Mouse (Mus musculus) forebrain, embryonic 13.5 days (tissue): ENCODE data around the gene Izumo1r. TPM values are rescaled to one million over a fixed set of nuclear protein-coding genes. Genes with fewer than 3 reads are reported as not detected.
A peak's percentile ranks its signal among the peaks of the same experiment; 100 is the strongest.

Experiments
- ATAC-seq: fragments of 200-750 bp; cut with Nextera tagmentation; 2 replicates; pipeline ENCODE4 v1.8.0; 2017
- H3K27ac ChIP-seq: fragments of 300-500 bp; sonication (generic); 2 replicates; pipeline ENCODE4 v1.5.1; 2015; ENCODE audit warnings: inconsistent platforms, mild to moderate bottlenecking, moderate library complexity
- H3K27me3 ChIP-seq: fragments of 300-500 bp; sonication (generic); 2 replicates; pipeline ENCODE4 v1.6.1; 2015; ENCODE audit warnings: mild to moderate bottlenecking, inconsistent platforms
- H3K36me3 ChIP-seq: fragments of 300-500 bp; sonication (generic); 2 replicates; pipeline ENCODE4 v1.6.1; 2015; ENCODE audit warnings: mild to moderate bottlenecking, inconsistent platforms; ENCODE audit not compliant: poor library complexity, severe bottlenecking
- H3K4me1 ChIP-seq: fragments of 300-500 bp; sonication (generic); 2 replicates; pipeline ENCODE4 v1.6.1; 2015; ENCODE audit warnings: inconsistent platforms
- H3K4me2 ChIP-seq: fragments of 300-500 bp; sonication (generic); 2 replicates; pipeline ENCODE4 v1.6.1; 2015; ENCODE audit warnings: inconsistent platforms, mild to moderate bottlenecking, moderate library complexity
- H3K4me3 ChIP-seq: fragments of 300-500 bp; sonication (generic); 2 replicates; pipeline ENCODE4 v1.5.1; 2015; ENCODE audit warnings: mild to moderate bottlenecking, inconsistent platforms
- H3K9ac ChIP-seq: fragments of 300-500 bp; sonication (generic); 2 replicates; pipeline ENCODE4 v1.6.1; 2015; ENCODE audit warnings: mild to moderate bottlenecking, inconsistent platforms
- H3K9me3 ChIP-seq: fragments of 300-500 bp; sonication (generic); replicated peaks from 2 replicates; pipeline ENCODE4 v1.6.1; 2016; ENCODE audit warnings: inconsistent platforms
- WGBS: fragments of 180-500 bp; shearing (Covaris S2); methylation state at CpG from one replicate; pipeline ENCODE4 v1.1.7; 2015; 5-methylcytosine and 5-hydroxymethylcytosine counted together
- polyA plus RNA-seq: library from polyadenylated mRNA; unstranded; fragments of >200 nt; fragmentation: Nextera tagmentation; extraction: Ambion mirVana; gene quantifications from 2 replicates; pipeline ENCODE4 v1.2.1, GENCODE M21; 2015

Gene Izumo1r
- polyA plus RNA-seq, 1 experiment from 2014 or later, result not detected

GRCm38 (mm10) chr9:14859868-14860639 is 43.7 kb downstream of the Izumo1r start, which contains the start of gene Gpr83:
Gene Gpr83, plus strand, starts transcription at chr9:14860210.
- peak; percentile 98 for ATAC-seq

GRCm38 (mm10) chr9:14858782-14859181 is 45.0 kb downstream of the Izumo1r start:
- Histone ChIP-seq H3K27me3 (peaks cover 50% of the 10 kb centered on the region), H3K9ac (no peak overlapping the region), H3K4me3 (no peak overlapping the region), H3K4me2 (no peak overlapping the region), H3K27ac (no peak overlapping the region), H3K36me3 (no peaks in the 10 kb centered on the region), H3K4me1 (peaks cover 8% of the 10 kb centered on the region), H3K9me3 (no peaks in the 10 kb centered on the region)
- WGBS, result 87% methylated on average over 3 of the region's 3 CpGs
- no peak for ATAC-seq

More at GRCm38 (mm10) chr9:14859868-14860639, 43.7 kb downstream of the Izumo1r start, which contains the start of gene Gpr83:
- H3K27ac ChIP-seq, result no peak within 1 kb of the TSS
- H3K4me3 ChIP-seq, result peak within 1 kb of the TSS; percentile 49
- H3K36me3 ChIP-seq, result no peaks in the 10 kb centered on the region
- H3K4me2 ChIP-seq, result peak within 1 kb of the TSS; percentile 94
- H3K4me1 ChIP-seq, result peaks cover 8% of the 10 kb centered on the region
- H3K9ac ChIP-seq, result peak within 1 kb of the TSS; percentile 61
- 2% methylated on average over 47 of the region's 47 CpGs for WGBS
- H3K27me3 ChIP-seq, result peaks cover 50% of the 10 kb centered on the region
- H3K9me3 ChIP-seq, result no peaks in the 10 kb centered on the region

- Histone ChIP-seq H3K4me1 (peaks cover 8% of the 10 kb centered on the region), H3K36me3 (no peaks in the 10 kb centered on the region), H3K4me3 (no peak overlapping the region), H3K4me2 (no peak overlapping the region), H3K27ac (no peak overlapping the region), H3K27me3 (peaks cover 50% of the 10 kb centered on the region), H3K9me3 (no peaks in the 10 kb centered on the region), H3K9ac (no peak overlapping the region)
- ATAC-seq, result no peak
- WGBS, result 88% methylated on average over 7 of the region's 7 CpGs
Observed at GRCm38 (mm10) chr9:14858170-14858706, 45.5 kb downstream of the Izumo1r start.

DNA sequence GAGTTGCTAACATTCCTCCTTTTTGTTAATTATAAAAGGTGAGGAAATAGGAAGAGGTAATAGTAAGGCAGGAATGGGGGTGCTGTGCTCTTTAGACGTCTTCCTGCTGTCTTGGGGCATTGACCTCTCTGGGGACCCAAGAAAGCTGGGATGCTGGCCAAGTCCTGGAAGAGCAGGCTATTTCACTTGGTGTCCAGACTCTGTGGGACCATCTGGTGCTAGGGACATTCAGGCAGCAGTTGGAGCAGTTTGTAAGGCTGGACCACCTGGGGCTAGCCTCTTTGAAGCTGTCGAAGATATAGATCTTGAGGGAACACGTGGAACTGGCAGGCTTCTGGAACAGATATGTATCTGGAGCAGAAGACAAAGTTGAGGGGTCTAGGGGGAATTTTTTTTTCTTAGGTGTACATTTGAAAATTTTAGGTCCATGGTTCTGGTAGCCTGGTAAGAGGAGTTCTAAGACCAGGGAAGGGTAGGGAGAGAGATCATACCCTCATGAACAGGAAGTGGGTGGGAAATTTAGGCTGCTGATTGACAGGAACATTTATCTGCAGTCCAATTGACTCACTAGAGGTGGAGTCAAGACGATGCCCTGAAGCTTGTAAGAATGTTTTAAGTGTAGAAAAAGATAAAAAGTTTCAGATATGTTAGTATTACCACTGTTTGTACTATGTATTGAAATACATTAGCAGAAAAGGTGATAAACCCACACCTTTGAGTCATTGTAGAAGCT is 46.7 kb downstream of the Izumo1r start:
- H3K9ac ChIP-seq, result no peak overlapping the region
- no peaks in the 10 kb centered on the region for H3K36me3 ChIP-seq
- H3K4me3 ChIP-seq, result no peak overlapping the region
- H3K4me1 ChIP-seq, result peaks cover 8% of the 10 kb centered on the region
- no peak for ATAC-seq
- no peak overlapping the region for H3K4me2 ChIP-seq
- no peaks in the 10 kb centered on the region; the same call in 1 of the 2 replicates for H3K9me3 ChIP-seq
- no peak overlapping the region for H3K27ac ChIP-seq
- WGBS, result 66% methylated on average over 4 of the region's 4 CpGs
- H3K27me3 ChIP-seq, result peaks cover 41% of the 10 kb centered on the region

GRCm38 (mm10) chr9:14854585-14854984 is 49.2 kb downstream of the Izumo1r start:
- H3K4me2 ChIP-seq, result no peak overlapping the region
- WGBS, result 64% methylated on average over 4 of the region's 4 CpGs
- no peaks in the 10 kb centered on the region for H3K36me3 ChIP-seq
- H3K27ac ChIP-seq, result no peak overlapping the region
- no peak for ATAC-seq
- H3K4me3 ChIP-seq, result no peak overlapping the region
- peaks cover 17% of the 10 kb centered on the region for H3K27me3 ChIP-seq
- no peak overlapping the region for H3K9ac ChIP-seq
- peaks cover under 1% of the 10 kb centered on the region; the same call in 1 of the 2 replicates for H3K4me1 ChIP-seq
- no peaks in the 10 kb centered on the region; the same call in 1 of the 2 replicates for H3K9me3 ChIP-seq

DNA sequence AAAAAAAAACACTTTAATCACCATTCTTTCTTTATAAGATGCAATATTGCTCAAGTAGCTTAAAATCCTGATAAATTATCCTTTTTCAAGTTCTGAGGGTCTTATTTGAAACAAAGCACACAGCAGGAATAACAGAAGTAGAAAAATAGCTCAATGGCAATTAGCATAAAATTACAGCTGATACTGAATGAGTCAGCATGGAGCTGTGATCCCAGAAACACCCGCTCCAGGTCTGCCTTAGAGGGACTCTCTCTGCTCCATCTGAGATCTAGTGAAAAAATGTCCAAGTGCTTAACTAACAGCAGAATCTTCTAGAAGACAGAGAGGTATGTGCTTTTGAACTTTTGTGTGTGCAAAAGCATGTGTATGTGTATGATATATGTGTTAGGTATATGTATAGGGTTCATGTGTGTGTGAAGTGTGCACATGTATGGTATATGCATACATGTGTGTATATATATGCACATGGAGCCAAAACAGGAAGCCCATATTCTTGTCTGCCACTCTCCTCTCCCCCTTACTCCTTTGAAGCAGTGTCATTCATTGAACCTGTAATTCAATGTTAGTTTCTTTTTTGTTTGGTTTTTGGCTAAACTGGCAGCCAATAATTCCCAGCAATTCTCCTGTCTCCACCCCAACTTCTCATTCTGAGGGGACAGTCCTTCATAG is 55.3 kb downstream of the Izumo1r start:
- WGBS, result 57% methylated on average over 1 of the region's 1 CpGs

GRCm38 (mm10) chr9:14846428-14846827 is 57.3 kb downstream of the Izumo1r start:
- peaks cover 3% of the 10 kb centered on the region; the same call in 1 of the 2 replicates for H3K4me1 ChIP-seq
- H3K4me3 ChIP-seq, result no peak overlapping the region
- H3K9me3 ChIP-seq, result no peaks in the 10 kb centered on the region
- no peak overlapping the region for H3K9ac ChIP-seq
- no peaks in the 10 kb centered on the region for H3K27me3 ChIP-seq
- WGBS, result 49% methylated on average over 5 of the region's 5 CpGs
- no peak for ATAC-seq
- no peak overlapping the region for H3K27ac ChIP-seq
- no peaks in the 10 kb centered on the region for H3K36me3 ChIP-seq
- no peak overlapping the region for H3K4me2 ChIP-seq

More for the DNA sequence above, 55.3 kb downstream of the Izumo1r start:
- H3K4me3 ChIP-seq, result no peak overlapping the region
- H3K27me3 ChIP-seq, result no peaks in the 10 kb centered on the region
- H3K9ac ChIP-seq, result no peak overlapping the region
- no peaks in the 10 kb centered on the region for H3K36me3 ChIP-seq
- no peak overlapping the region for H3K4me2 ChIP-seq
- ATAC-seq, result no peak
- no peak overlapping the region for H3K27ac ChIP-seq
- no peaks in the 10 kb centered on the region for H3K4me1 ChIP-seq
- H3K9me3 ChIP-seq, result no peaks in the 10 kb centered on the region; the same call in 1 of the 2 replicates

- no peak overlapping the region for H3K27ac ChIP-seq
- no peak overlapping the region for H3K9ac ChIP-seq
- no peak overlapping the region for H3K4me3 ChIP-seq
- no peaks in the 10 kb centered on the region for H3K9me3 ChIP-seq
- no peaks in the 10 kb centered on the region for H3K36me3 ChIP-seq
- ATAC-seq, result no peak
- no peaks in the 10 kb centered on the region for H3K27me3 ChIP-seq
- no peak overlapping the region for H3K4me2 ChIP-seq
- WGBS, result 89% methylated on average over 3 of the region's 3 CpGs
- H3K4me1 ChIP-seq, result peaks cover 7% of the 10 kb centered on the region
Observed at GRCm38 (mm10) chr9:14843901-14844300, 59.8 kb downstream of the Izumo1r start.

DNA sequence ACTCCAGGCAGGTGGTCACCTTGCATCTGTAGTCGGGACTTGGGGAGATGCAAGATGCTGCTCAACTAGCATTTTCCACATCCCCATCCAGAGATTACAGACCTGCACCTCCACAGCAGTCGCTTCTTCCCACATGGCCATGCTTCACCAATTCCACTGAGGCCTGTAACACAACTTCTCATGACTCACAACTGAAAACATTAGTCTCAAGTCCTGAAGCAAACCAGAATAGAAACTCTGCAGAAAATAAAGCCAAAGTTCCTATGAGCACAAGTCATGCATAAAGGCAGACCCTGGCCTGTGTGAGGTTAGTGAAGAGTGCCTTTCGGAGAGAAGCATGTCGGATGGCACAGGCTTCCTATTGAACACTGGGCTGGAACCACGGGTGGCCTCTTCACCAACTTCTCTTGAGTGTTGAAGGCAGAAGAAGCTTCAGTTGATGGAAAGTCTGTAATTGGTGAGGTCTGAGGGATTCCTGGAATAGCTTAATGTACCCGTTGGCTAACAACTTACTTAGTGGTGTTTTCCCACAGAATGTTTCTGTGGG is 60.4 kb downstream of the Izumo1r start:
- 94% methylated on average over 6 of the region's 6 CpGs for whole genome bisulfite sequencing
- ATAC-seq, result no peak
- H3K4me3 ChIP-seq, result no peak overlapping the region

GRCm38 (mm10) chr9:14841878-14842761 is 61.6 kb downstream of the Izumo1r start:
- Histone ChIP-seq H3K36me3 (no peaks in the 10 kb centered on the region), H3K4me2 (no peak overlapping the region), H3K27ac (0 out of 2 replicates have a peak overlapping the region, but pooled peaks have one; percentile 12), H3K9ac (no peak overlapping the region), H3K9me3 (no peaks in the 10 kb centered on the region), H3K27me3 (no peaks in the 10 kb centered on the region), H3K4me3 (no peak overlapping the region), H3K4me1 (peaks cover 7% of the 10 kb centered on the region)
- ATAC-seq, result peak; percentile 33; the same call in 1 of the 2 replicates
- 78% methylated on average over 10 of the region's 10 CpGs for WGBS

More for the DNA sequence above, 60.4 kb downstream of the Izumo1r start:
- H3K27me3 ChIP-seq, result no peaks in the 10 kb centered on the region
- H3K9ac ChIP-seq, result no peak overlapping the region
- H3K4me1 ChIP-seq, result peaks cover 7% of the 10 kb centered on the region
- no peaks in the 10 kb centered on the region for H3K36me3 ChIP-seq
- H3K4me2 ChIP-seq, result no peak overlapping the region
- no peak overlapping the region for H3K27ac ChIP-seq
- H3K9me3 ChIP-seq, result no peaks in the 10 kb centered on the region

- Histone ChIP-seq H3K4me2 (no peak overlapping the region), H3K4me1 (peaks cover 7% of the 10 kb centered on the region), H3K9me3 (no peaks in the 10 kb centered on the region), H3K27me3 (no peaks in the 10 kb centered on the region), H3K27ac (no peak overlapping the region), H3K9ac (no peak overlapping the region), H3K4me3 (no peak overlapping the region), H3K36me3 (peaks cover 15% of the 10 kb centered on the region)
- 0 out of 2 replicates have a peak, but pooled peaks have one; percentile 31 for ATAC-seq
- 75% methylated on average over 5 of the region's 5 CpGs for WGBS
Observed at GRCm38 (mm10) chr9:14839970-14840369, 63.8 kb downstream of the Izumo1r start.
